Mouse (Mus musculus) erythroid progenitor cell, adult 5-6 weeks (primary cell): ENCODE measurements at regions not wholly inside any gene's neighbourhood (a gene's known extent, or its start where the extent isn't known, plus 50 kb on each side); places are given as distances from the start of the nearest gene placed in this dataset.

Experiments
- ATAC-seq: replicated peaks from 2 replicates; pipeline ENCODE4 v1.8.0; 2016; ENCODE audit warnings: moderate number of reproducible peaks, mild to moderate bottlenecking, moderate TSS enrichment, inconsistent platforms; ENCODE audit not compliant: poor library complexity, low FRiP score, severe bottlenecking

DNA sequence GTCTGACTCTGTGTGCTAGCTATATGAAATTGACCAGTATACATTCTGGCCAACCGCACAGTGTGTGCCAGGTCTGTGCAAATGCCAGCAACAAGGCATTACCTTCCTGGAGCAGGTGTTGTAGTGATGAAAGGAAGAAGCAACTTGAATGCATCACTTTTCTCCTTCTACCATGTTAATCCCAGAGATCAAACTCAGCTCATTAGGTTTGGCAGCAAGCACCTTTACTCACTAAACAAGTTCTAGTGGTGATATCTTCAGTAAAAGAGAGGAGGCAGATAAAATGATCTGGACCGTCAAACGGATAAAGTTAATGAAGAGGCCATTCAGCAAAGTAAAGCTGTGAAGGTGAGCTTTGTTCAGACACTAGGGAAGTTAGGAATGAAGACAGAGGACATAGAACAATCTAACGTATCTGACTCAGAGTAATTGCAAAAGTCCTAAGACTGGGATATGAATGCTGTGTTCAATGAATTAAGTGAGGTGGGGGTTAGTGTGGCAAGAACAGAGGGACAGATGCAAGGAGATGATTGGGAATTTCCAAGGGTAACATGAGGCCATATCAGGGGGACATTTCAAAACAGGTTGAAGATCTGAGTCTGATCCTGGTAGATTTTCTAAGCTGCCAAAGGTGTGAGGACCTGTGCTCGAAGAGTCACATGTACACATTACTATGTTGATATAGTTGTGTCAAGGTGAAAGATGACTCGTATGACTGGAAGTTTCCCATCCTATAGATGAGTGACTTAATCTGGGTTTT is 1478.4 kb upstream of the Slc10a2 start:
- ATAC-seq: no peak

DNA sequence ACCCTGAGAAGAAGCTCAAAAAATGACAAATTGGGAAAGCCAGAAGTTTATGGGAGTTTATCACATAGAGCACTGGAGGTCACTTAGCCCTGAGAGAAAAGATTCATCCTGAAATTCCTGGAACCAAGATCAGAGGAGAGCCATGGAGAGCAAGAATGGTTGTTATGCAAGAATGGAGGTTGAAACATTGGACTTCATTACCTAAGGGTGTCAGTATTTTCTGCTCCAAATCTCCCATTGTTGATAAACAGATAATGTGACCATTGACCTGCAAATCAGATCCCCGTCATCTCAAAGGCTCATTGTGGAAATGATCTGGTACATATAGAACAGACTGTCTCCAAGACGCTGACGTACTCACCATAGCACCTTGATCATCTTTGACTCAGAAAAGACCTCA is 1477.6 kb upstream of the Slc10a2 start:
- ATAC-seq: no peak

DNA sequence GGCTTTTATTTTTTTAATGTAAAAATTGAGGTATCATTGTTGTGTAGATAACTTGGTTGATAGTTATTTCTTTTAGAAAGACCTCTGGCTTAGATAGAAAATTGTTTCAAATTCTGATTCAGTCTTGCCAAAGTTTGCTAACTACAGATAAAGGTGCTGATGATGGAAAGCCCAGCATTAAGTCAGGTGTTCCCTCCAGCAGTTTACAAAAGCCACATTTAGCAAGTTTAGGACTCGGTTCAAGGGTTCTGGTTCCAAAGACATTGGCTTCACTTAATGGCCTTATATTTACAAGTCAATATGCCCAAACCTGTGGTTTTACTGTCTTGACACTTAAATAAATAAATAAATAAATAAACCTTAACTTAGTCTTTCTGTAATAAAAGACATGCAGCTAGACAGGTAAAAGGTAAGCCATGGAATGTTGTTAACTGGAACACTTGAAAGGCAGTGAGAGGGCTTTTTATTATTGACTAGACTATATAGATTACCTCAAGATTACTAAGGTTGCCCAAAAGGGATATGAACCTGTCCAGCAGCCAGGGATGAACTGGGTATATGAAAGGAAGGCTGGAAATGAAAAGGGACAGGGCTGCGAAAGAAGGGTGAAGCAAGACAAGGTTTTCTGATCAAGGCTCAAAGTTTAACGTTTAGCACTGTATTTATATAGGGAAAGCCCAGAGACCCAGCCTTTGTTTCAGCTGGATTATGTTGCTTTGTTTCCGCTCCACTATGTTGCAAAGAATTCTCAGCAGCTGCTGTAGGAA is 1472.9 kb upstream of the Slc10a2 start:
- ATAC-seq: no peak

DNA sequence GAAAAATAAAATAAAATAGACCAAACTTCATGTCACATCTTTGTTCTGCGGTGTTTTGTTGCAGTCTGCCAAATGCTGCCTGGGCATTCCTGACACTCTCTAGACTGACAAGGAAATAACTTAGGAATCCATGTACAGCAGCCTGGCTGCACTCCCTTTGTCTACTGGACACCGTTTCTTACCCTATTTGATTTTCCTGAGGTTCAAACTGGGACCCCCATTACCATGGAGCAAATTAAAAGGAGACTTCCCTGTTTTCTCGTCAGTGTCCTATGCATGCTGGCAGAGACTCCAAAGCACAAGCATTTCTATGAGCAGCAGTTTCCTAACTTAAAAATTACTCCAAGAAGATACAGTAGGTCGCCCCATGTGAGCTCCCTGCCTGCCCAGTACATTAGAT is 1470.1 kb upstream of the Slc10a2 start:
- no peak for ATAC-seq

DNA sequence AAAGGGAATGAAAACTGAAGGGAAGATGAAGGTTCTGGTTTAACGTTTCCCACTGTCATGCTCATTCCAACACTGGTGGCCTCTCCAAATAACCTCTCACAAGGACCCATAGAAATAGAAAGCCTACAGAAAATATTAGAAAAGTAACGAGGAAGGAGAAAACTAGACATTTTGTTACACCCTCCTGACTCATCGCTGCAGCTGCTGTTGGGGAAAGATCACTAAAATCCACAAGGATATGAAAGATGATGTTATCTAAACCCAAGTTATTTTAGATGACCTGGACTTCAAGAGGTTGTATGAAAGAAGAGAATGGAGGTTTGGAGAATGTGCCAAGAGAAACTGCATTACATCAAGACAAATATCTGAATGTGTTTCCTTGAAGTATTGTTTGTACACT is 1468.3 kb upstream of the Slc10a2 start:
- no peak for ATAC-seq

DNA sequence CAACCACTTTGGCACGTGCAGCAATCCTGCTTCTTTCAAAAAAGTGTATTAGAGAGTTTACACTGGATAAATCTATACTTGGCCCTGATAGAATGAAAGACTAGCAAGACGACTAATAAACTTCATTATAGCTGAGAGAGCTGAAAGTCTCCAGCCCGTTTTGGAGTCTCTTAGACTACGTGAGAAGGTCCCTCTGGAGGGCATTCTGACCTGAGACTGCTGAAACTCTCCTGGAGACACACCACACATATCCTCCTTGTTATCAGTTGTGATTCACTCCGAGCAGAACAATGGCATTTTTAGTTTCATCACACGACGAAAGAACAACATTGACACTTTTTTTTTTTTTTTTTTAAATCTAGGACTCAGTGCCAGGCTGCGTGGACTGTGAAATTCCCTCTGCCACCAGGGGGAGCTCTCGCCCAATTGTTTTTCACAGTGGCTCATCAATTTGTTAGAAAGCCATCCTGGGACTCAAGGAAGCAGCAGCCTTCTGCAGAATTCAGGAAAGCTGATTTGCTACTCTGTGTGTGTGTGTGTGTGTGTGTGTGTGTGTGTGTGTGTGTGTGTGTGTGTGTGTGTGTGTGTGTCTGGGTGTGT is 1467.0 kb upstream of the Slc10a2 start:
- 0 out of 2 replicates have a peak, but pooled peaks have one; percentile 14 for ATAC-seq

DNA sequence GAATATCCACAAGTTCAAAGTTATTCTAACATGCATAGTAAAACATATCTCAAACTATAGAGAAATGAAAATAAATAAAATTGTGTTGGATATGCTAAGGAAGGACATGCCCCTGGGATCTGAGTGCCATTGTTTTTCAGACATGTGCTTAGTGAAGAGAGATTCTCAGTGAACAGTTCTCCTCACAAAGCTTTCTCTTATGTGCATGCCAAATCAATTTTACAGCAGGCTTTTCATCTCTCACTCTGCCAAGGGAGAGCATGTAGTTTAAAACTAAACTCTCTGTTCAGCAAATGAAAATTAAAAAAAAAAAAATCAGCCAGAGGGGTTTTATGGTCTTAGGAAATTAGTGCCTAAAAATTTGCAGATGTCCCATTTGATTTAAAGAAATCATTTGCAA is 1445.8 kb upstream of the Slc10a2 start:
- ATAC-seq: no peak

DNA sequence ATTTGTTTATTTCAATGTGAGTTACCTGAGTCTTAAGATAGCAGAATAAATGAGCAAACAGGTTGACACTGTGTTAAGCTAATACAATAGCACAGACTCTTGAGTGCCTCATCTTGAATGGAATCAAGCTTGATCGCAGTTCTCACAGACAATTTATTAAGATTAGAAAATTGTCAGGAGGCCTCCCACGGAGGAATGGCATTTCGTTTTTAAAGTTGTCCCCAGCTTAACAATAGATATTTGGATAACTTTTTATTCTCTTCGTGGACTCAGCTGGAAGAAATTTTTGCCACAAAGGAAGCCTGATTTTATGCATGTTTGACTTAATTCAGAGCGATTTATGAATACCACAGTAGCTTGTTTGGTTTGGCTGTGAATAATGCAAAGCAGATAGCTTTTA is 1422.0 kb upstream of the Slc10a2 start:
- ATAC-seq: no peak

DNA sequence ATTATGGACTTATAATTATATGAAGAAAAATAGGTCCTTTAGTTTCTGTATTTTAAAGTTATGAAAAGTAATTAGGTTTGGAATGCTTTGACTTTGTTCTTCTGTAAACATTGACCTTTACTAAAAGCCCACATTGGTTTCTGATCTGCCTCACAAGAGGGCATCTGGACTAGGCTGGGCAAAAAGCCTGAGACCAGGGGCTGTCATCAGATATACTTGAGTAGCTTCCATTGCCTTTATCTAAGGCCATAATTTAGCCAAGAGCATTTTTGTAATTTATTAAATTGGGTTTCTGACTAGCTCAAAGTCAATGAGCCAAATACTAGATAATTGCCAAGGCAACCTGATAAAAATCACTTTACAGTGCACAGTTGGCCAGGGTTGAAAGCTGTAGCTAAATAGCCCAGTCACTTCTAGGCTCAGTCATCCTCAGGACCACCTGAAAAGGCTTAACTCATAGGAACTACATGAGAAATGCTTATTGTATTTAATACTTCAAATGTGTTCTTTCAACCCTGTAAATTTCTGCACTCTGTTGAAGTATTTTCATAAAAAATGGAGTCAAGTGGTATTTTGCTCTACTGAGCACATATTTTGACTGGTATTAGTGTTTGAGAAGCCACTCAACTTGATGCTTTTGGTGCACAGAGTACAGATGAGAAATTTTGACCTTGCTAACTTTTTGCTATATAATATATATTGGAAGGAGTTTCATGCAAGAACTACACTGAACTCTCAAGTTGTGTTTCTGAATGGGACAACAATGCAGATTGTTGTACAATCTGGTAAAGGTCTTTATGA is 1410.9 kb upstream of the Slc10a2 start:
- no peak for ATAC-seq

DNA sequence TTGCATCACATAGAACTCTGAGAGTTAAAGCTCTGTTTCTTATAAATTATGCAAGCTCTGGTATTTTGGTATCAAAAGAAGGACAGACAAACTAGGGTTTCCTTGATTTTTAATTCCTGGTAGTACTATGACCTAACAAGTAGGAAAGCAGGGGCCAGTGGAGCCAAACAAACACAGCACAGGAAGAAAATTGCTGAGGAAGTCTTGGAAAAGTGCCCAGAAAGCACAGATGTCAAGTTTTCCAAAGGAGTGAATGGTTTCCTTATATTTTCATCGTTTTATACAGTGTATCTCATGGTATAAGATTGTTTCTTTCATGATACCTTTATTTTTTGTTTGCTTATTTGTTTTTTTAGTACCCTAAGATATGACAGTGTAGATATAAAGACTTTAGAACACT is 1387.3 kb upstream of the Slc10a2 start:
- no peak for ATAC-seq

DNA sequence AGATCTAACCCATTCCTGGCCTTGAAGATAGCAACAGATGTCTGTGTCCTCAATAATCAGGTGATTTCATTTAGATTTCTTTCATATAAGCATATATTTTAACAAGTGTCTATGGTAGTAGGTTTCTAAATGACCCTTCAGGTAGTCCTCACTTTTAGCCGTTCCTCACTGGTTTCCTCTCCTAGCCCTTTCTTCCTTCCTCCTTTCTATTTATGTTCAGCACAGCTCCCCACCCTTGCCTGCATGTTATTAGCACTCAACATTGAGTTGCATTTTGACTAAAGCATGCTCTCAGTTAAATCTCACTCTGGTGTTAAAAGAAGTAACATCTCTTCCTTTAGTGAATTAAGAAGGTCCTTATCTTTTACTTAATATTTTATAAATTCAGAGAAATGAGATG is 1376.8 kb upstream of the Slc10a2 start:
- ATAC-seq: no peak

DNA sequence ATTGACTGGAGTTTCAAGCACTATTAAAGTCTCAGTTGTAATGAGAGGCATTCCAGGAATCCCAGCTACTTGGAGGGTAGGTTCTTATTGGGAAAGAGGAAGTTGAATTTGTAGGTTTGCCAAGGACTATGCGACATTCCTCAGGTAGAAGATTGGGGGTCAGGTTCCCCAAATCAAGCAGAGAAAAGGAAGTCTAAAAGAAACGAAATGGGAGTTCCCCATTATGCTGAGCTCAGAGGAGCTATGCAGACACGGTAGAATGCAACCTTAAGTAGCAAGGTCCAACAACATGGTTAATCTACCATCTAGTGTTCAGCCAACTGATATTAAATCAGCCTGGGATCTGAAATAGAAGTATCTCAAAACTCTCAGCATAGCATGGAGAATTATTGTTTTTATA is 1365.9 kb upstream of the Slc10a2 start:
- no peak for ATAC-seq

DNA sequence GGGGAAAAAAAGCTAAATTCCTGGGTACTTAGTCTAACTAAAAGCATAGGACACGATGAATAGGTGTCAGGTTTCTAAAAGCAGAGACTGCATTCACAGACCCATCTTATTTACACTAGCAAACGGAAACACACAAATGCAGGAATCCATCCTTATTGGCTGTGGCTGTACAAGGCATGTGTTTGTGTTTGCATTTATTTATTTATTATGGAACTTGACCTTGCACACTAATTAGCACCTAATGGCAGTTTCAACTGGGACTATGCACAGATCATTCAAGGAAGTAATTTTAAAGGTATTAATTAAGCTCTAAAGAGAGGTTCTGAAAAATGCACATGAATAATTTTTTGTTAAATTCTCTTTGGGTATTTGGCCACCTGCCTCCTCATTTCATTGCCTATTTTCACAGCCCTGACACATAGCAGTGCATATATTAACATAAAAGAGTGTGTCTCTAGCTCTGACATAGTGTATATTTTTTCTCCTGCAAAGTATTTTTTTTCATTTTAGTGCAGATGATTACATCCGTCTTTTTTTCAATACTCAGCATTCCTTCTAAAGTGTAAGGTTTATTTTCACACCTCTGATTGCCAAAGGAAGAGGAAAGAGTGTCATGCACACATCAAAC is 1351.5 kb upstream of the Slc10a2 start:
- ATAC-seq: no peak

DNA sequence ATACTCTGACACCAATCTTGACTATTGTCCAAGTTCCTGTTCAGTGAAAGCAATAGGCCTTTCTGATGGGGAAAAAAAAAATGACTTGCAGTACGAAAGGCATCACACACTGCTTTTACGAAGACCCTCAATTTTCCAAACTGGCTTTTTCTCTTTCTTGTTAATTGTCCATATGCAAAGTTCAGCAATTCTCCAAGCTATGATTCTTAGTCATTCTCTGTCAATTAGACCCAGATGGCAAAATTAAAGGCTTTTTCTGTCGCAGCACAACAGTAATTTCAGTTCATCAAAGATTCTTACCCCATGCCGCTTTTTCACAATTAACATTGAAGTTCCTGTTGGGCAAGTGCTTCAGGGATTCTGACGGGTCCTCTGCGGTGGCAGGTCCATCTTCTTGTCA is 1343.2 kb upstream of the Slc10a2 start:
- ATAC-seq: no peak

DNA sequence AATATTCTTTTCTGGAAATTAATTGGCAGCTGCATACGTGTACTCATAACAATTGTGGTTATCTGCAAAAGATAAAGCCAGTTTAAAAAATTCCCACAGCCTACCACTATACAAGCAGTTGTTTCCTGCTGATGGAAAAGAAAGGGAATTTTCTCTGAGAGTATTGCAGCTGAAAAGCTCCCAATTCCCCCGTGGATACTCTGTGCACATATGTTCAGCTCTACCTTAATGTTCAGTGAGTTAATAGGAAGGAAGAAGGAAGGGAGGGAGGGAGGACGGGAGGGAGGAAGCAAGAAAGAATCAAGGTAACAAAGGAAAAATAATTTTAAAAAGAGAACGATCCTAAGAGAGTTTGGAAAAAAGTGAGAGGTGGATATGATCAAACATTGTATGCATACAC is 1333.9 kb upstream of the Slc10a2 start:
- no peak for ATAC-seq
